Mouse (Mus musculus): ENCODE measurements at regions not wholly inside any gene's neighbourhood (a gene's known extent, or its start where the extent isn't known, plus 50 kb on each side); places are given as distances from the start of the nearest gene placed in this dataset.

DNA sequence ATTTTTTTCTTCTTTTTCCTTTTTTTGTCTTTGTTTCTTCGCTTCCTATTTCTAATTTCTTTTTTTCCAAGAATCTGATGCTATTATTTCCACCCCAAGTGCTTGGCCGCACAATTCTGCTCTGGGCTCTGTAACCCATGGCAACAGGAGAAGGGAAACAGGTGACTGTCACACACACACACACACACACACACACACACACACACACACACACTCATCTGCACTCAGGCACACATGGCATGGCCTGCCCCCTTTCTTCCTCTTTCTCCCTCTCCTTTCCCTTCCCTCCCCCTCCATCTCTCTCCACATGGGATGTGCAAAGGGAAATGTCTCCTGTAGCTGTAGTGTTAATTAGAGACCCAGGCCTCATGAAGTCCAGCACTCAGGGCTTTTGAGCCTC is 239.7 kb downstream of the Mtx2 start:
- TF ChIP-seq CTCF (IDR thresholded peaks at IDR 0.05; ENCODE audit: borderline replicate concordance, insufficient read depth, low read depth, low read length) (no peak), POLR2A (IDR thresholded peaks at IDR 0.05; ENCODE audit: borderline replicate concordance, insufficient read depth, low read length) (no peak)
